Mouse (Mus musculus) lung, postnatal 0 days (tissue): ENCODE results near the gene Kcnj5. TPM values are rescaled to one million over a fixed set of nuclear protein-coding genes. Genes with fewer than 3 reads are reported as not detected.

ENCODE experiments used
- ATAC-seq: fragments of 200-750 bp; cut with Nextera tagmentation; 2 replicates; pipeline ENCODE4 v1.8.0; 2017; ENCODE audit warnings: moderate library complexity
- DNase-seq: peaks from one replicate; pipeline ENCODE4 v3.0.0-alpha.2; 2016; ENCODE audit warnings: low spot score
- H3K27ac ChIP-seq: fragments of 300-500 bp; sonication (generic); 2 replicates; pipeline ENCODE4 v1.5.1; 2014; ENCODE audit warnings: antibody characterized with exemption, mild to moderate bottlenecking, low read length, mixed read lengths
- H3K27me3 ChIP-seq: fragments of 300-500 bp; sonication (generic); replicated peaks from 2 replicates; pipeline ENCODE4 v1.6.1; 2014; ENCODE audit warnings: low read length, mixed read lengths; ENCODE audit not compliant: insufficient read depth
- H3K36me3 ChIP-seq: fragments of 300-500 bp; sonication (generic); 2 replicates; pipeline ENCODE4 v1.6.1; 2014; ENCODE audit warnings: low read length, mixed read lengths; ENCODE audit not compliant: insufficient read depth
- H3K4me1 ChIP-seq: fragments of 300-500 bp; sonication (generic); 2 replicates; pipeline ENCODE4 v1.6.1; 2014; ENCODE audit warnings: antibody characterized with exemption, low read depth, low read length, mixed read lengths; ENCODE audit not compliant: insufficient read depth
- H3K4me2 ChIP-seq: fragments of 300-500 bp; sonication (generic); replicated peaks from 2 replicates; pipeline ENCODE4 v1.6.1; 2014; ENCODE audit warnings: low read depth, mild to moderate bottlenecking, low read length, moderate library complexity, mixed read lengths
- H3K4me3 ChIP-seq: fragments of 300-500 bp; sonication (generic); 2 replicates; pipeline ENCODE4 v1.5.1; 2014; ENCODE audit warnings: low read depth, low read length
- H3K9ac ChIP-seq: fragments of 300-500 bp; sonication (generic); replicated peaks from 2 replicates; pipeline ENCODE4 v1.6.1; 2014; ENCODE audit warnings: low read depth, mild to moderate bottlenecking
- H3K9me3 ChIP-seq: fragments of 300-500 bp; sonication (generic); 2 replicates; pipeline ENCODE4 v1.6.1; 2016; ENCODE audit warnings: low read length, mixed read lengths
- CTCF ChIP-seq: IDR thresholded peaks from 2 replicates; pipeline ENCODE4 v1.5.1; 2016; ENCODE audit warnings: antibody characterized with exemption, mild to moderate bottlenecking
- EP300 ChIP-seq: IDR thresholded peaks from 2 replicates; pipeline ENCODE4 v1.6.1; 2016; ENCODE audit warnings: antibody characterized with exemption, mild to moderate bottlenecking, control low read depth
- WGBS: fragments of 180-500 bp; shearing (Covaris S2); extraction: QIAGEN DNeasy Blood & Tissue Kit; methylation state at CpG from one replicate; pipeline ENCODE4 v1.1.7; 2014; 5-methylcytosine and 5-hydroxymethylcytosine counted together
- polyA plus RNA-seq: library from polyadenylated mRNA; unstranded; fragments of >200 nt; fragmentation: Nextera tagmentation; extraction: Ambion mirVana; gene quantifications from 2 replicates; pipeline ENCODE4 v1.2.1, GENCODE M21; 2015

Gene Kcnj5
- polyA plus RNA-seq, 1 experiment from 2014 or later, result 0.63 TPM

- H3K9ac ChIP-seq, result no peak overlapping the region
- DNase-seq, result no peak
- H3K4me1 ChIP-seq, result no peaks in the 10 kb centered on the region
- H3K27ac ChIP-seq, result no peak overlapping the region
- no peaks in the 10 kb centered on the region for H3K27me3 ChIP-seq
- TF ChIP-seq CTCF (no peak), EP300 (no peak)
- H3K9me3 ChIP-seq, result no peaks in the 10 kb centered on the region
- no peaks in the 10 kb centered on the region for H3K36me3 ChIP-seq
- H3K4me3 ChIP-seq, result no peak overlapping the region
- ATAC-seq, result no peak
- WGBS, result 58% methylated on average over 5 of the region's 5 CpGs
- H3K4me2 ChIP-seq, result no peak overlapping the region
Measured at GRCm38 (mm10) chr9:32376863-32377590, 32.9 kb upstream of the Kcnj5 start.

DNA sequence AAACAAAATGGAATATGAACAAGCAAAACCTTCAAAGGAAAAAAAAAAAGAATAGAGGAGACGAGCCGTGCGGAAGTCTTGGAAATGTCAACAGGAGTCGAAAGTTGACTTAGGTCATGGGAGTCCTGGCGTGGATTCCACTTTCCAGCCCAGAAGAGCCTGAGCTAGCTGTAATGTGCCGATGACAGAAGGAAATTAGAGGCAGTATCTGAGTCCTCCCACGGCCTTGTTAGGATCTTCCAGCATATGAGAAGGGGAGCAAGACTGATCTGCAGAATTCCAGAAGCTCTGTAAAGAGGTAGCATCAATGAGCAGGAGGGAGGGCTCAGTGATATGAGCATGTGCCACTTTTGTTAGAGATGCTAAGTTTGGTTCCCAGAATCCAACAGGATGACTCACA lies 31.9 kb upstream of the Kcnj5 start:
- 49% methylated on average over 7 of the region's 7 CpGs for WGBS
- H3K4me2 ChIP-seq, result no peak overlapping the region
- no peaks in the 10 kb centered on the region for H3K27me3 ChIP-seq
- DNase-seq (no peak), ATAC-seq (no peak)
- TF ChIP-seq EP300 (no peak), CTCF (no peak)
- H3K4me1 ChIP-seq, result no peaks in the 10 kb centered on the region
- no peak overlapping the region for H3K4me3 ChIP-seq
- no peaks in the 10 kb centered on the region for H3K36me3 ChIP-seq
- no peak overlapping the region for H3K27ac ChIP-seq
- H3K9me3 ChIP-seq, result no peaks in the 10 kb centered on the region
- H3K9ac ChIP-seq, result no peak overlapping the region

DNA sequence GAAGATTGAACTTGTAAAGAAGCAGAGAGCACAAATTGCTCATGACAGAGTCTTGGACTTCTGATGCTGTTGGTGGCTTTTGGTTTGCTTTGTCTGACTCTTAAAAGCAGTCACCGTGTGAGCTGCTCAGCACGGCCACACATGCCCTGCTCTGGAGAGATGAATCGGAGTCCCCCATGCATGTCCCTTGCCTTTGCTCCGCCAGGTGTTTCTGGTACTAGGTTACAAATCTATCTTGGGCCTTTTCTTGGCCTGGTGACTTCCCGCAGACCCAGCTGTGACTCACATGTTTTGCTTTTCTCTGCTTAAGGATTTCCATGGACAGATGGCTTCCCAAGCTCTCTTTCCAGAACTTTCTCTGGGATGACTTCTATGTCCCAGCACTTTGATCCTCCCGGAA lies 29.5 kb upstream of the Kcnj5 start:
- Histone ChIP-seq H3K27me3 (no peaks in the 10 kb centered on the region), H3K4me2 (no peak overlapping the region), H3K9ac (no peak overlapping the region), H3K27ac (no peak overlapping the region), H3K9me3 (no peaks in the 10 kb centered on the region), H3K4me1 (no peaks in the 10 kb centered on the region), H3K36me3 (no peaks in the 10 kb centered on the region), H3K4me3 (no peak overlapping the region)
- TF ChIP-seq CTCF, result no peak
- no peak for TF ChIP-seq EP300
- no peak for ATAC-seq
- WGBS, result 94% methylated on average over 6 of the region's 6 CpGs
- no peak for DNase-seq

GRCm38 (mm10) chr9:32372202-32372601 lies 28.1 kb upstream of the Kcnj5 start, which contains the start of gene Kcnj1:
Gene Kcnj1 (plus strand): TSS chr9:32372493.
- H3K9me3 ChIP-seq, result no peaks in the 10 kb centered on the region
- H3K9ac ChIP-seq, result no peak within 1 kb of the TSS
- ATAC-seq (no peak), DNase-seq (no peak)
- no peaks in the 10 kb centered on the region for H3K27me3 ChIP-seq
- no peaks in the 10 kb centered on the region for H3K36me3 ChIP-seq
- H3K4me2 ChIP-seq, result no peak within 1 kb of the TSS
- H3K4me3 ChIP-seq, result no peak within 1 kb of the TSS
- H3K27ac ChIP-seq, result no peak within 1 kb of the TSS
- H3K4me1 ChIP-seq, result no peaks in the 10 kb centered on the region
- 72% methylated on average over 6 of the region's 6 CpGs for WGBS
- TF ChIP-seq EP300, result no peak
- TF ChIP-seq CTCF, result no peak

- no peak for DNase-seq
- no peak overlapping the region for H3K27ac ChIP-seq
- no peak overlapping the region for H3K9ac ChIP-seq
- H3K9me3 ChIP-seq, result no peaks in the 10 kb centered on the region
- no peak for TF ChIP-seq EP300
- TF ChIP-seq CTCF, result no peak
- WGBS, result 28% methylated on average over 6 of the region's 6 CpGs
- no peak overlapping the region for H3K4me3 ChIP-seq
- H3K4me1 ChIP-seq, result no peaks in the 10 kb centered on the region
- no peaks in the 10 kb centered on the region for H3K36me3 ChIP-seq
- H3K4me2 ChIP-seq, result no peak overlapping the region
- H3K27me3 ChIP-seq, result no peaks in the 10 kb centered on the region
- no peak for ATAC-seq
Measured at GRCm38 (mm10) chr9:32369388-32369787, 25.2 kb upstream of the Kcnj5 start.

- H3K9me3 ChIP-seq, result no peaks in the 10 kb centered on the region
- ATAC-seq, result no peak
- H3K27me3 ChIP-seq, result no peaks in the 10 kb centered on the region
- H3K4me1 ChIP-seq, result no peaks in the 10 kb centered on the region
- no peak overlapping the region for H3K4me3 ChIP-seq
- H3K36me3 ChIP-seq, result no peaks in the 10 kb centered on the region
- H3K9ac ChIP-seq, result no peak overlapping the region
- DNase-seq, result no peak
- WGBS, result 11% methylated on average over 2 of the region's 2 CpGs
- H3K4me2 ChIP-seq, result no peak overlapping the region
- TF ChIP-seq EP300 (no peak), CTCF (no peak)
- H3K27ac ChIP-seq, result no peak overlapping the region
Measured at GRCm38 (mm10) chr9:32368812-32369211, 24.7 kb upstream of the Kcnj5 start.

GRCm38 (mm10) chr9:32360770-32361169 lies 16.6 kb upstream of the Kcnj5 start:
- H3K27me3 ChIP-seq, result no peaks in the 10 kb centered on the region
- no peaks in the 10 kb centered on the region for H3K36me3 ChIP-seq
- TF ChIP-seq EP300 (no peak), CTCF (no peak)
- H3K9me3 ChIP-seq, result no peaks in the 10 kb centered on the region
- no peak for DNase-seq
- H3K9ac ChIP-seq, result no peak overlapping the region
- WGBS, result 58% methylated on average over 1 of the region's 1 CpGs
- ATAC-seq, result no peak
- no peak overlapping the region for H3K4me2 ChIP-seq
- H3K27ac ChIP-seq, result no peak overlapping the region
- no peak overlapping the region for H3K4me3 ChIP-seq
- no peaks in the 10 kb centered on the region for H3K4me1 ChIP-seq
